Mouse (Mus musculus): ENCODE results near the gene Wdr26. TPM values are rescaled to one million over a fixed set of nuclear protein-coding genes. Genes with fewer than 3 reads are reported as not detected.

Wdr26 gene
- total RNA-seq, 2 experiments from 2014 or later: 96.7 to 105 TPM

GRCm38 (mm10) chr1:181210601-181211402 lies 999 bp downstream of the Wdr26 start:
- DNase-seq: peak; percentile 27 to 40
- intact Hi-C loops (cut with DNase I): loop anchor here (5.0 kb wide), 2 partner anchors 46 to 69 kb away; partner anchors contain the start of genes Cnih4 and Nvl

GRCm38 (mm10) chr1:181210147-181210546 lies 1.7 kb downstream of the Wdr26 start:
- intact Hi-C loops (cut with DNase I): loop anchor here (5.0 kb wide), 2 partner anchors 47 to 68 kb away; partner anchors contain the start of genes Cnih4 and Nvl
- DNase-seq: no peak

- intact Hi-C loops (cut with DNase I): no loop called here
- no peak for DNase-seq
Observed at GRCm38 (mm10) chr1:181199446-181199845, 12.4 kb downstream of the Wdr26 start.

GRCm38 (mm10) chr1:181188925-181189324 lies 22.9 kb downstream of the Wdr26 start:
- intact Hi-C loops (cut with DNase I): no loop called here
- DNase-seq: no peak

- intact Hi-C loops (cut with DNase I): loop anchor here (2.0 kb wide), 1 partner anchor 15 kb away; no protein-coding TSS in a partner anchor
- no peak for DNase-seq
Observed at GRCm38 (mm10) chr1:181170210-181170609, 41.6 kb downstream of the Wdr26 start.

GRCm38 (mm10) chr1:181168377-181168776 lies 43.4 kb downstream of the Wdr26 start:
- intact Hi-C loops (cut with DNase I): no loop called here

GRCm38 (mm10) chr1:181167816-181168215 lies 44.0 kb downstream of the Wdr26 start:
- no peak for DNase-seq
- intact Hi-C loops (cut with DNase I): no loop called here

More at GRCm38 (mm10) chr1:181168377-181168776, 43.4 kb downstream of the Wdr26 start:
- no peak for DNase-seq

- no peak for DNase-seq
- intact Hi-C loops (cut with DNase I): no loop called here
Observed at GRCm38 (mm10) chr1:181151541-181151940, 60.3 kb downstream of the Wdr26 start.

GRCm38 (mm10) chr1:181150827-181151534 lies 60.8 kb downstream of the Wdr26 start:
- intact Hi-C loops (cut with DNase I): no loop called here
- peak; percentile 77 to 85 for DNase-seq

GRCm38 (mm10) chr1:181150431-181150826 lies 61.4 kb downstream of the Wdr26 start:
- intact Hi-C loops (cut with DNase I): no loop called here
- no peak for DNase-seq

- intact Hi-C loops (cut with DNase I): no loop called here
Observed at GRCm38 (mm10) chr1:181149373-181150017, 62.3 kb downstream of the Wdr26 start.

GRCm38 (mm10) chr1:181148540-181148939 lies 63.3 kb downstream of the Wdr26 start:
- intact Hi-C loops (cut with DNase I): no loop called here
- DNase-seq: no peak

More at GRCm38 (mm10) chr1:181149373-181150017, 62.3 kb downstream of the Wdr26 start:
- DNase-seq: no peak

- no peak for DNase-seq
- intact Hi-C loops (cut with DNase I): no loop called here
Observed at GRCm38 (mm10) chr1:181146187-181146586, 65.6 kb downstream of the Wdr26 start.

GRCm38 (mm10) chr1:181144966-181145365 lies 66.8 kb downstream of the Wdr26 start:
- intact Hi-C loops (cut with DNase I): loop anchor here (5.0 kb wide), 1 partner anchor 67 kb away; the partner anchor contains the start of gene Wdr26
- no peak for DNase-seq

GRCm38 (mm10) chr1:181143950-181144836 lies 67.6 kb downstream of the Wdr26 start, which contains the start of the genes Nvl and Cnih4:
Gene Nvl, minus strand, starts transcription at chr1:181144204.
Gene Cnih4, plus strand, starts transcription at chr1:181144693.
- DNase-seq: peak; percentile 87 to 94
- intact Hi-C loops (cut with DNase I): loop anchor here (5.0 kb wide), 1 partner anchor 68 kb away; the partner anchor contains the start of gene Wdr26

- DNase-seq: no peak
- intact Hi-C loops (cut with DNase I): loop anchor here (5.0 kb wide), 1 partner anchor 69 kb away; the partner anchor contains the start of gene Wdr26
Observed at GRCm38 (mm10) chr1:181143609-181143949, 68.2 kb downstream of the Wdr26 start.

GRCm38 (mm10) chr1:181138730-181139129 lies 73.1 kb downstream of the Wdr26 start:
- DNase-seq: no peak
- intact Hi-C loops (cut with DNase I): no loop called here

GRCm38 (mm10) chr1:181131915-181132314 lies 79.9 kb downstream of the Wdr26 start:
- intact Hi-C loops (cut with DNase I): loop anchor here (5.0 kb wide), 1 partner anchor 50 kb away; no protein-coding TSS in a partner anchor
- DNase-seq: no peak

GRCm38 (mm10) chr1:181126766-181127165 lies 85.0 kb downstream of the Wdr26 start:
- intact Hi-C loops (cut with DNase I): no loop called here
- no peak for DNase-seq

All from gastrocnemius, postnatal 36 days (tissue).